Mouse (Mus musculus): ENCODE measurements around the gene Zcchc2.

The Zcchc2 gene

GRCm38 (mm10) chr1:105990138-105990821 lies at the start of gene Zcchc2:
Zcchc2 (plus strand) TSS chr1:105990406.
- DNase-seq, result peak; percentile 99 to 100

GRCm38 (mm10) chr1:105944927-105945580 lies 45.2 kb upstream of the Zcchc2 start:
- no peak for DNase-seq

GRCm38 (mm10) chr1:105946581-105947540 lies 43.3 kb upstream of the Zcchc2 start:
- DNase-seq, result peak in 1 of 2 experiments; percentile 20

GRCm38 (mm10) chr1:105948352-105948751 lies 41.9 kb upstream of the Zcchc2 start:
- DNase-seq, result no peak

GRCm38 (mm10) chr1:105953588-105953987 lies 36.6 kb upstream of the Zcchc2 start:
- DNase-seq, result no peak

- no peak for DNase-seq
Measured at GRCm38 (mm10) chr1:105954047-105954446, 36.2 kb upstream of the Zcchc2 start.

DNA sequence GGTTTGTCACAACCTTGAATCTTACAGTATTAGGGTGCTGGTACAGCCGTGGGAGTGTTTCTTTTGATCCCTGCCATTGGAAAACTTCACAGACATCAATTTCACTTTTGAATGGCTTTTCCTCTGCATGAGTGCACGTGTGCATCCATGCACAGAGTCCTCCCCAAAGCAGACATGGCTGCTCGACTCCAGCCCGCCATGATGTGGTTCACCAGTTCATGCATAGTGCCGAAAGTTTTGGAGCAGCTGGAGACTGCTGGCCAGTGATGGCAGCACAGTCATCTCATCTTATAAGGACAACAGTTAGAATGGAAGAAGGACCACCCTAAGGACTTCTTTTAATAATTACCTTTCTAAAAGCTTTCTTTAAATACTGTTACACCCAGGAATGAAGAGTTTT lies 34.1 kb upstream of the Zcchc2 start:
- DNase-seq, result no peak

DNA sequence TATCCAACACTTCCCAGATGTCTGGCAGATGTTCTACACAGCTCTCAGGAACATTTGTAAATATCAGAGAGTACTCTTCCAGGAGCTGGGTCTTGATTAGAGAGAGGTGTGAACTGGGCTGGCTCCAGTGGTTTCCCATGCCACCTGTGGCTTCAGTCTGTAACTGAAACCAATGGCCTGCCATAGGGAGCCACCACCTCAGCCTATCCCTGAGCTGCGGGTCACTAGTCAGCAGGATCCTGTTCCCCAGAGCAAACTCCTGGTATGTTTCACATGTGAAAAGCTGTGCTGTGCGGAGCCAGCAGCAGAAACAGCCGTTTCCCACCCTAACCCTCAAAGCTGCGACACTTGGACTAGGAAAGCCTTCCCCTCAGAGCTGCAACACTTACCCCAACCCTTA lies 28.7 kb upstream of the Zcchc2 start:
- no peak for DNase-seq

DNA sequence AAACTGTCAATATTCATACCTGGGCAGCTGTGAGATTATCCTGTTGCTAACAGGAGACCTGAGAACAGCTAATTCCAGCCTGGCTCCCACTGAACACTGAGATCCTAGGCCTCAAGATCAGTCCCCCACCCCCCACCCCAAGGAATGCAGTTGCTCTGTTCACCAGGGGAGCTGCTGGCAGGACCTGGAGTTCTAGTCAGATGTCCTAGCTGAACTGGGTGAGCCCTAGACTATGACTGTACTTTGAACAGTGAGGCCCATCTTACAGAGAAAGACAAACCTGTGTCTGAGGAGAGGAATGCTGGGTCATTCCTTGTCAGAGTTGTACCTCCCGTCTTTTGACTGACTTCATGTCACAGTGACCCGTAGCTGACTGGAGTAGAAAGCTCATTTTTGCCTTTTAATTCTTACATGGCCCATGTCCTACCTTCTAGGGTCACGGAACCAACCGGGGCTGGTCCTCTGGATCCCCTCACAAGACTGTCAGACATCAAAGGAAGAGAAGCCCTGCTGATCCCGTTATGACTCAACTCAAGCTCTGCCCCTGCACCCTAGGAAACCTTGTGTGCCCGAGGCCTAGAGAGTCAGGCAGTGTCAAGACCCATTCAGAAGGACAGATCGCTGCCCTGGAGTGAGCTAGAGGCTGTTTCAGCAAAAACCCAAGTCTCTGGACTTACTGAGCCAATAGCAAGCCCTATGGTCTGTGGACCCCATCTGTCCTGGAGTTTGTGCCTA lies 28.0 kb upstream of the Zcchc2 start:
- DNase-seq, result peak; percentile 25 to 31

GRCm38 (mm10) chr1:105962852-105963251 lies 27.4 kb upstream of the Zcchc2 start:
- DNase-seq, result no peak

- no peak for DNase-seq
Measured at GRCm38 (mm10) chr1:105964514-105964913, 25.7 kb upstream of the Zcchc2 start.

DNA sequence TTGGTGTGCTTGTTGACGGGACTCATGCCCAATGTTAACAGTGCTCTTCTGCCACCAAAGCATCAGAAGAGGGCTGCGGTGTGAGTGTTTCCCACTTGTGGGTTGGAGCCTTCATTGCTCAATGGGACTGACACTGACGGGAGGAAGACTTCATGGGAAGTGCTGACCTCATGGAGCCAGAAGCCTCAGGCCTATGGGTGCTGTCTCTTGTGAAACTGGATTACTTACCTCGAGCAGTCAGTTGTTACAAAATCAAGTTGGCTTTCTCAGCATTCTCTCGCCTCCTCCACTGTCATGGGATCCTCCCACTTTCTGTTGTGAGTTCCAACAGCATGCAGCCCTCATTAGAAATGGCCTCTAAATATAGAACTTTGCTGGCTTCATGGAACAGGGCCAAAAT lies 25.0 kb upstream of the Zcchc2 start:
- no peak for DNase-seq

- DNase-seq, result peak; percentile 44 to 60
Measured at GRCm38 (mm10) chr1:105971490-105972170, 18.6 kb upstream of the Zcchc2 start.

DNA sequence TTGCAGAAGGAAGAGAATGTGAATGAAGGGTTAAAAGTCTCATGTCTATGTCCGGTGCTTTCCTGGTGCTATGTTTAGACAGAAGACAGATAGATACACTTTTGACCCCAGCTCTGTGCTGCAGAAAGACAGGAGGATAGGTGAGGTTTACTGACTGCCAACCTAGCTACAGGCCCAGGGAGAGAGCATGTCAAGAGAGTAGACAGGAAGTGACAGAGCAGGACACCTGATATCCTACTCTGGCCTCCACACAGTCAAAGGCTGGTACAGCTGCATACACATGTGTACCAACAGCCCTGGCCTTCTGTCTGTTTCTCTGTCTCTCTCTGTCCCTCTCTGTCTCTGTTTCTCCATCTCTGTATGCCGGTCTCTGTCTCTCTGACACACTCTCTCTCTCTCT lies 16.2 kb upstream of the Zcchc2 start:
- DNase-seq, result no peak

- peak; percentile 38 to 70 for DNase-seq
Measured at GRCm38 (mm10) chr1:105977446-105978094, 12.6 kb upstream of the Zcchc2 start.

DNA sequence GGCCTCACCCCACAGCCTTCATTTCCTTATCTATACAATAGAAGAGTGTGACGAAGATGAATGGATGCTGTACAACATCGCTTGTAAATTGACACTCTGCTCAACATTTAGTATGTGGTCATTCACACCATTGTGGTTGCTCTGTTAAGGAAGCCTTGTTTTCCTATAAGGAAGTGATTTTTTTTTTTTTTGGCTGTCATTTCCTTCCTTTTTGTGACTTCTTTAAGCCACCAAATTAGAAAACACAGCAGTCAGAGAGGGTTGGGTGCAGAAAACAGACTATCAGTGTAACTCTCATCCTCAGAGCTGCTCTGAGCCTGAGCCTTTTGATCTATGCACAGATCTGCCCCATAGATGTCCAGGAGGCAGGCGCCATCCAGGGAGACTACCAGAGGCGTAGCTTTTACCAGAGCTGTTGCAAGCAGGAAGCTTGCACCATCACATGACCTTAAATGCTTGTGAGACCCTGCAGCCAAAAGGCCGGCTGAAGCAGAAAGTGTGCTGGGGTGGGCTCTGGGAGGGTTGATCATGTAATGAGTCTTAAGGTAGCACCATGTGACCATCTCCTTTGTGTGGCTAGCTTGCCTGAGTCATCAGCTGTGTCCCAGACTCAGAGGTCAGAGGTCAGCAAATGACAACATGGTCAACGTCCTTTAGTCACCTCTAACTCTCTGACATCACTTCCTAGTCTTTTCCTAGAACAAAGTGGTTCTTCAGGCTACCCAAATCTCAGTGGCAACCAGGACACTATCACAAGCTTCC lies 9.2 kb upstream of the Zcchc2 start:
- peak in 1 of 2 experiments; percentile 40 for DNase-seq

- DNase-seq, result peak; percentile 51 to 65
Measured at GRCm38 (mm10) chr1:105982496-105983364, 7.5 kb upstream of the Zcchc2 start.

DNA sequence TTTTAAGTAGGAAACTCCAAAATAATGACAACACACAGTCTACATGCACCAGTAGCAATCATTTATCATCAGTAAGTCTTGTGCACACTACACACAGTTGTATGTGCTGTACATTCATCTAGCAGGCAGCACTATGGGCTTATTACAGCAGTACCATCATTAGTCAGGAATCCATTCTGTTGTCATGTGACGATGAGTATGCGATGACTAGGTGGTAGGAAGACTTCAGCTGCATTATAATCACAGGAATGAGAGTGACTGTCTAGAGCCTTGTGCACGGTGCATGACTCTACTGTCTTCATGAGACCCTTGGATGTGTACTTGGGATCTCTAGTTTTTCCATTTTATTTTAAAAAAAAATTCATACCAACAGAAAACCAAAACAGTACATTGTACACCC lies 6.0 kb upstream of the Zcchc2 start:
- no peak for DNase-seq

DNA sequence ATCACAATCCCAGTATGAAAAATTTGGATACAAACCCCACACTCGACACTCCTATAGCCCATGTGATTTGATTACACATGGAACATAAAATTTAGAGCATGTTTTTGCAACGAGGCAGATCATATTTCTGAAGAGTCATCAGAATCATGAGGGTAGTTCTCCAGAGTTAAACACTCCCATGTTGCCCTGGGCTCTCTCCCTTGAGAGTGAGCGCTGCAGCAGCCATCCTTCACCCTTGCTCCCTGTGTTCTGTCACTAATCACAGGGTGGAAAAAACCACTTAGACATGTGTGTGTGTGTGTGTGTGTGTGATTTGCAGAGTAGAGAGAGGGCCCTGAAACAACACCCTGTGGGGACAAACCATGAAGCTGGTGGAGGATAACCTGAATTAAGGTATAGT lies 2.0 kb upstream of the Zcchc2 start:
- DNase-seq, result no peak

All from kidney, postnatal 36 days (tissue).